Mouse (Mus musculus): ENCODE measurements around the gene Anxa9. TPM values are rescaled to one million over a fixed set of nuclear protein-coding genes. Genes with fewer than 3 reads are reported as not detected.

Anxa9 gene
- polyA plus RNA-seq, 1 experiment, result 1.5 TPM

- Histone ChIP-seq H3K27me3 (ENCODE audit: control insufficient read depth, insufficient read depth, insufficient read length) (no peaks in the 10 kb centered on the region), H3ac (ENCODE audit: control insufficient read depth, insufficient read length) (no peak overlapping the region), H3K4me2 (ENCODE audit: low read depth) (no peak overlapping the region), H3K79me2 (ENCODE audit: control insufficient read depth, insufficient read depth) (peaks cover 23% of the 10 kb centered on the region), H3K36me3 (ENCODE audit: control insufficient read depth, insufficient read depth) (no peaks in the 10 kb centered on the region), H3K4me3 (no peak overlapping the region)
- TF ChIP-seq MYOG (IDR thresholded peaks at IDR 0.05; ENCODE audit: control insufficient read depth in 1 of 3, insufficient read depth in 1 of 3, insufficient read length in 2 of 3, low read depth in 2 of 3) (peak in 1 of 3 experiments; percentile 33), USF1 (IDR thresholded peaks at IDR 0.05; ENCODE audit: low read depth) (no peak), MYOD1 (IDR thresholded peaks at IDR 0.05; ENCODE audit: control insufficient read depth in 1 of 3, insufficient read length in 2 of 3, low read depth in 2 of 3) (peak in 1 of 3 experiments; percentile 21)
Observed at GRCm38 (mm10) chr3:95273471-95273870, 33.5 kb downstream of the Anxa9 start.

- Histone ChIP-seq H3ac (ENCODE audit: control insufficient read depth, insufficient read length) (no peak overlapping the region), H3K36me3 (ENCODE audit: control insufficient read depth, insufficient read depth) (peaks cover 10% of the 10 kb centered on the region), H3K4me3 (no peak overlapping the region), H3K27me3 (ENCODE audit: control insufficient read depth, insufficient read depth, insufficient read length) (no peaks in the 10 kb centered on the region), H3K79me2 (ENCODE audit: control insufficient read depth, insufficient read depth) (peaks cover 16% of the 10 kb centered on the region), H3K4me2 (ENCODE audit: low read depth) (no peak overlapping the region)
- TF ChIP-seq USF1 (IDR thresholded peaks at IDR 0.05; ENCODE audit: low read depth) (no peak), SRF (IDR thresholded peaks at IDR 0.05; ENCODE audit: control insufficient read depth, insufficient read length, low read depth) (no peak), MYOG (IDR thresholded peaks at IDR 0.05; ENCODE audit: control insufficient read depth in 1 of 3, insufficient read depth in 1 of 3, insufficient read length in 2 of 3, low read depth in 2 of 3) (no peak), MAX (IDR thresholded peaks at IDR 0.05; ENCODE audit: low read depth) (no peak), CEBPB (IDR thresholded peaks at IDR 0.05; ENCODE audit: insufficient read depth, poor library complexity, severe bottlenecking) (no peak), TCF3 (IDR thresholded peaks at IDR 0.05; ENCODE audit: insufficient read length, low read depth) (no peak), MYOD1 (IDR thresholded peaks at IDR 0.05; ENCODE audit: control insufficient read depth in 1 of 3, insufficient read length in 2 of 3, low read depth in 2 of 3) (no peak), E2F4 (IDR thresholded peaks at IDR 0.05; ENCODE audit: insufficient read depth) (no peak), POLR2AphosphoS2 (IDR thresholded peaks at IDR 0.05; ENCODE audit: insufficient read length, low read depth) (no peak), REST (IDR thresholded peaks at IDR 0.05; ENCODE audit: insufficient read depth, insufficient read length) (no peak), TCF12 (IDR thresholded peaks at IDR 0.05; ENCODE audit: insufficient read depth, poor library complexity, severe bottlenecking) (no peak), POLR2A (IDR thresholded peaks at IDR 0.05; ENCODE audit: insufficient read length, low read depth) (no peak)
Observed at GRCm38 (mm10) chr3:95270766-95271364, 36.1 kb downstream of the Anxa9 start.

GRCm38 (mm10) chr3:95269789-95270188 lies 37.2 kb downstream of the Anxa9 start:
- peaks cover 8% of the 10 kb centered on the region for H3K79me2 ChIP-seq (ENCODE audit: control insufficient read depth, insufficient read depth)
- TF ChIP-seq TCF12 (IDR thresholded peaks at IDR 0.05; ENCODE audit: insufficient read depth, poor library complexity, severe bottlenecking), result no peak
- TF ChIP-seq POLR2AphosphoS2 (IDR thresholded peaks at IDR 0.05; ENCODE audit: insufficient read length, low read depth), result no peak
- TF ChIP-seq REST (IDR thresholded peaks at IDR 0.05; ENCODE audit: insufficient read depth, insufficient read length), result no peak
- no peak for TF ChIP-seq MYOD1 (IDR thresholded peaks at IDR 0.05; ENCODE audit: control insufficient read depth in 1 of 3, insufficient read length in 2 of 3, low read depth in 2 of 3)
- TF ChIP-seq MAX (IDR thresholded peaks at IDR 0.05; ENCODE audit: low read depth), result no peak
- TF ChIP-seq POLR2A (IDR thresholded peaks at IDR 0.05; ENCODE audit: insufficient read length, low read depth), result no peak
- no peak for TF ChIP-seq TCF3 (IDR thresholded peaks at IDR 0.05; ENCODE audit: insufficient read length, low read depth)
- TF ChIP-seq SRF (IDR thresholded peaks at IDR 0.05; ENCODE audit: control insufficient read depth, insufficient read length, low read depth), result no peak
- TF ChIP-seq MYOG (IDR thresholded peaks at IDR 0.05; ENCODE audit: control insufficient read depth in 1 of 3, insufficient read depth in 1 of 3, insufficient read length in 2 of 3, low read depth in 2 of 3), result no peak
- TF ChIP-seq E2F4 (IDR thresholded peaks at IDR 0.05; ENCODE audit: insufficient read depth), result no peak
- TF ChIP-seq CEBPB (IDR thresholded peaks at IDR 0.05; ENCODE audit: insufficient read depth, poor library complexity, severe bottlenecking), result no peak
- no peak for TF ChIP-seq USF1 (IDR thresholded peaks at IDR 0.05; ENCODE audit: low read depth)
- H3K4me2 ChIP-seq (ENCODE audit: low read depth), result no peak overlapping the region
- H3K4me3 ChIP-seq, result no peak overlapping the region
- peaks cover 10% of the 10 kb centered on the region for H3K36me3 ChIP-seq (ENCODE audit: control insufficient read depth, insufficient read depth)
- H3K27me3 ChIP-seq (ENCODE audit: control insufficient read depth, insufficient read depth, insufficient read length), result no peaks in the 10 kb centered on the region
- no peak overlapping the region for H3ac ChIP-seq (ENCODE audit: control insufficient read depth, insufficient read length)

- H3K4me2 ChIP-seq (ENCODE audit: low read depth), result no peak overlapping the region
- H3ac ChIP-seq (ENCODE audit: control insufficient read depth, insufficient read length), result no peak overlapping the region
- H3K36me3 ChIP-seq (ENCODE audit: control insufficient read depth, insufficient read depth), result peaks cover 14% of the 10 kb centered on the region
- H3K79me2 ChIP-seq (ENCODE audit: control insufficient read depth, insufficient read depth), result peaks cover 5% of the 10 kb centered on the region
- no peaks in the 10 kb centered on the region for H3K27me3 ChIP-seq (ENCODE audit: control insufficient read depth, insufficient read depth, insufficient read length)
- TF ChIP-seq E2F4 (IDR thresholded peaks at IDR 0.05; ENCODE audit: insufficient read depth) (no peak), SRF (IDR thresholded peaks at IDR 0.05; ENCODE audit: control insufficient read depth, insufficient read length, low read depth) (no peak), CEBPB (IDR thresholded peaks at IDR 0.05; ENCODE audit: insufficient read depth, poor library complexity, severe bottlenecking) (no peak), TCF12 (IDR thresholded peaks at IDR 0.05; ENCODE audit: insufficient read depth, poor library complexity, severe bottlenecking) (no peak), MYOG (IDR thresholded peaks at IDR 0.05; ENCODE audit: control insufficient read depth in 1 of 3, insufficient read depth in 1 of 3, insufficient read length in 2 of 3, low read depth in 2 of 3) (no peak), MAX (IDR thresholded peaks at IDR 0.05; ENCODE audit: low read depth) (no peak), USF1 (IDR thresholded peaks at IDR 0.05; ENCODE audit: low read depth) (no peak), POLR2A (IDR thresholded peaks at IDR 0.05; ENCODE audit: insufficient read length, low read depth) (no peak), REST (IDR thresholded peaks at IDR 0.05; ENCODE audit: insufficient read depth, insufficient read length) (no peak), TCF3 (IDR thresholded peaks at IDR 0.05; ENCODE audit: insufficient read length, low read depth) (no peak), POLR2AphosphoS2 (IDR thresholded peaks at IDR 0.05; ENCODE audit: insufficient read length, low read depth) (no peak), MYOD1 (IDR thresholded peaks at IDR 0.05; ENCODE audit: control insufficient read depth in 1 of 3, insufficient read length in 2 of 3, low read depth in 2 of 3) (no peak)
- no peak overlapping the region for H3K4me3 ChIP-seq
Observed at GRCm38 (mm10) chr3:95267855-95268254, 39.1 kb downstream of the Anxa9 start.

Data from myocyte (in vitro differentiated cells).